Mouse (Mus musculus) embryo, embryonic 11 days (tissue): ENCODE measurements around the gene Cep112.
A peak's percentile ranks its signal among the peaks of the same experiment; 100 is the strongest.

Experiments used
- DNase-seq: peaks from one replicate; pipeline ENCODE4 v3.0.0-alpha.2; 2015

Cep112 gene

GRCm38 (mm10) chr11:108449811-108450210 is 24.8 kb downstream of the Cep112 start:
- peak; percentile 74 for DNase-seq

GRCm38 (mm10) chr11:108459599-108459998 is 34.6 kb downstream of the Cep112 start:
- no peak for DNase-seq

GRCm38 (mm10) chr11:108464138-108464537 is 39.1 kb downstream of the Cep112 start:
- no peak for DNase-seq

- no peak for DNase-seq
These were observed 39.8 kb downstream of the Cep112 start for GRCm38 (mm10) chr11:108464715-108465301.

- peak; percentile 16 for DNase-seq
These were observed 50.7 kb downstream of the Cep112 start for GRCm38 (mm10) chr11:108475738-108476137.

- no peak for DNase-seq
These were observed 51.2 kb downstream of the Cep112 start for GRCm38 (mm10) chr11:108476226-108476625.

- no peak for DNase-seq
These were observed 59.0 kb downstream of the Cep112 start for GRCm38 (mm10) chr11:108483976-108484375.

- DNase-seq, result no peak
These were observed 63.3 kb downstream of the Cep112 start for GRCm38 (mm10) chr11:108488256-108488655.

GRCm38 (mm10) chr11:108489863-108490262 is 64.9 kb downstream of the Cep112 start:
- no peak for DNase-seq

GRCm38 (mm10) chr11:108508190-108508589 is 83.2 kb downstream of the Cep112 start:
- DNase-seq, result no peak

- peak; percentile 25 for DNase-seq
These were observed 102.9 kb downstream of the Cep112 start for GRCm38 (mm10) chr11:108527725-108528363.

- DNase-seq, result no peak
These were observed 107.9 kb downstream of the Cep112 start for GRCm38 (mm10) chr11:108532901-108533300.

GRCm38 (mm10) chr11:108534014-108534413 is 109.0 kb downstream of the Cep112 start:
- DNase-seq, result no peak

GRCm38 (mm10) chr11:108552997-108553622 is 128.1 kb downstream of the Cep112 start:
- DNase-seq, result peak; percentile 68

GRCm38 (mm10) chr11:108553881-108554280 is 128.9 kb downstream of the Cep112 start:
- DNase-seq, result no peak

- DNase-seq, result no peak
These were observed 133.6 kb downstream of the Cep112 start for GRCm38 (mm10) chr11:108558544-108558943.

- no peak for DNase-seq
These were observed 134.5 kb downstream of the Cep112 start for GRCm38 (mm10) chr11:108559506-108559905.

GRCm38 (mm10) chr11:108562076-108562475 is 137.1 kb downstream of the Cep112 start:
- DNase-seq, result no peak

- DNase-seq, result peak; percentile 68
These were observed 161.7 kb downstream of the Cep112 start for GRCm38 (mm10) chr11:108586551-108587184.

- no peak for DNase-seq
These were observed 168.4 kb downstream of the Cep112 start for GRCm38 (mm10) chr11:108593207-108593958.

- no peak for DNase-seq
These were observed 169.1 kb downstream of the Cep112 start for GRCm38 (mm10) chr11:108593959-108594579.

GRCm38 (mm10) chr11:108605301-108605700 is 180.3 kb downstream of the Cep112 start:
- DNase-seq, result peak; percentile 52

GRCm38 (mm10) chr11:108606036-108606435 is 181.0 kb downstream of the Cep112 start:
- DNase-seq, result no peak
